Mouse (Mus musculus): ENCODE results near the gene Sept14.
"Not testable (repeated sequence)": the region's sequence is repeated elsewhere in the genome, so short reads cannot be mapped to it uniquely, and the experiment has no call there.

DNA sequence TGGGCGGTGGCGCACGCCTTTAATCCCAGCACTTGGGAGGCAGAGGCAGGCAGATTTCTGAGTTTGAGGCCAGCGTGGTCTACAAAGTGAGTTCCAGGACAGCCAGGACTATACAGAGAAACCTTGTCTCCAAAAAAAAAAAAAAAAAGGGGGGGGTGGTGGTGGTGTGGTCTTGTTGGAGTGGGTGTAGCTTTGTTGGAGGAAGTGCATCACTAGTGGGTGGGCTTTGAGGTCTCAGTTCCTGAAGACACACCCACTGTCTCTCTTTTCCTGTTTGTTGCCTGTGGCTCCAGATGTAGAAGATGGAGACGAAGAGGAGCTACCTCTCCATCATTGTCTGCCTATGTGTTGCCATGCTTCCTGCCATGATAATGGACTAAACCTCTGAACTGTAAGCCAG is 23.2 kb downstream of the Sept14 start:
- not testable (repeated sequence) for TF ChIP-seq CTCF (conservative IDR thresholded peaks at IDR 0.05 in 1 of 2, IDR thresholded peaks at IDR 0.05 in 1 of 2; ENCODE audit: low read depth in 2 of 2, low read length in 2 of 2); IRF4 (IDR thresholded peaks at IDR 0.05; ENCODE audit: low read depth, low read length); HCFC1 (IDR thresholded peaks at IDR 0.05; ENCODE audit: low read depth, low read length); E2F4 (IDR thresholded peaks at IDR 0.05; ENCODE audit: insufficient replicate concordance, low read depth, low read length)

Measured in CH12.LX (cell line).